Mouse (Mus musculus): ENCODE measurements around the gene Mab21l2. TPM values are rescaled to one million over a fixed set of nuclear protein-coding genes. Genes with fewer than 3 reads are reported as not detected.
A peak's percentile ranks its signal among the peaks of the same experiment; 100 is the strongest.

Gene Mab21l2
- polyA plus RNA-seq (2011; ENCODE audit: insufficient read length, low read depth, missing spikeins) = 8.4 and 25.5 TPM in 2 replicates

DNA sequence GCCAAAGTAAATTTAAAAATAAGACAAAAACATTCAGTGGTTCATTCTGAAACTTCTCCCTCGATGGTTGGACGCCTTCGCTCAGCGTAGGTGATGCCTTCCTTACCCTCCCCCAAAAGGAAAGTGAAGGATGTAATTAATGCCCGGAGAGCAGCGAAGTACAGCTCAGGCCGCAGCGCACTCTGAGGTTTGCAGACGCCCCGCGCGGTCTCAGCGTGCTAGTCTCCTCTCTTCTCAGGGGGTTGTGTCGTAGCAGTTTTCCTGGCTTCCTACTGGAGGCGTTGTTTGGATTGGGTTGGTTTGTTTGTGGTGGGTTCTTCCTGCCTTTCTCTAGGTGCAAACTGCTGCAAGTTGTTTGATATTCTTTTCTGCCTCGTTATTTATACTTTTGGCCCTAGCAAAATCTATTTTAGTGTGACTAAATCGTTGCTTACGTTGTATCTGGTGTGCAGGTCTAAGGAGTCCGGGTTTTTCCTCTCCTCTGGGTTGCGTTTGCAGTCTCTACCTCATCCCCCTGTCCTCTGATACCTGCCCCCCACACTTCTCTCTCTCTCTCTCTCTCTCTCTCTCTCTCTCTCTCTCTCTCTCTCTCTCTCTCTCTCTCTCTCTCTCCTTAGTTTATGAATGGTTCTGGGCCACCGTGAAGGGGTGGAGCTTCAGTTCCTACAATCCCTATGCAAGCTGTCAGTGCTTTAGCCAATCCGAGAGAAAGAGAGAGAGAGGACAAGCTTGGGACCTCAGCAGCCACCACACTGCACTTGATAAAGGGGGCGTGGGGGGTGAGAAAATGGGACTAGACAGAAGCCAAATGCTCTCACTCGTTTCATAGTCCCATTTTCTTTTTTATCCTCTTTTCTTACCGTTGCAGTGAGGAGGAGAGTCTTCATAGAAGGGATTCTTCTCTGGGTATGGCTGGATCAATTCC lies at the start of gene Mab21l2:
TSS of gene Mab21l2 (minus strand) at position 539 of the 925 bp plus-strand sequence.
- peak within 1 kb of the TSS; percentile 36 for H3K4me3 ChIP-seq (ENCODE audit: insufficient read depth, low read length)
- H3K27ac ChIP-seq (ENCODE audit: insufficient read depth, low read length) = peak within 1 kb of the TSS; percentile 55
- no peaks in the 10 kb centered on the region for H3K4me1 ChIP-seq (ENCODE audit: control insufficient read depth, insufficient read depth, low read length)
- no peak for TF ChIP-seq CTCF (IDR thresholded peaks at IDR 0.05; ENCODE audit: borderline replicate concordance, insufficient read depth, low read length)
- peak; percentile 67 for TF ChIP-seq POLR2A (IDR thresholded peaks at IDR 0.05; ENCODE audit: low read depth, low read length)

DNA sequence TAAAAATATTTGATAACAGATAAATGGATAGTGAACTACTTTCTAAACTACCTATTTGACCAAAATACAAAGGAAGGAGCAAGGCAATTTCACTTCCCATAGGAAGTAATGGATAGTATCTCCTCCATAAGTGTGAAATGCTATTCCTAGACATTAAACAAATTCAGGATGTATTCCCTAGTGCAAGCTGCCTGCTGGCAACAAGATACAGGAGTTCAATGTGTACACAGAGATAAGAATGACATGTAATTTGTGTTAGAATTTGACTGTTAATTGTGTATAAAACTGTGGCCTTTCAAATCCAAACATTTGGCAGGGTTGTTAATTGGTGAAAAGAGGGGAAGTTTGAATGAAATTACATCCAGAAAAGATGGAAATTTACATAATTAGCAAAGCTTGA lies 26.9 kb upstream of the Mab21l2 start:
- no peaks in the 10 kb centered on the region for H3K4me1 ChIP-seq (ENCODE audit: control insufficient read depth, insufficient read depth, low read length)
- TF ChIP-seq POLR2A (IDR thresholded peaks at IDR 0.05; ENCODE audit: low read depth, low read length) (no peak), CTCF (IDR thresholded peaks at IDR 0.05; ENCODE audit: borderline replicate concordance, insufficient read depth, low read length) (no peak)
- H3K4me3 ChIP-seq (ENCODE audit: insufficient read depth, low read length) = no peak overlapping the region
- no peak overlapping the region for H3K27ac ChIP-seq (ENCODE audit: insufficient read depth, low read length)

DNA sequence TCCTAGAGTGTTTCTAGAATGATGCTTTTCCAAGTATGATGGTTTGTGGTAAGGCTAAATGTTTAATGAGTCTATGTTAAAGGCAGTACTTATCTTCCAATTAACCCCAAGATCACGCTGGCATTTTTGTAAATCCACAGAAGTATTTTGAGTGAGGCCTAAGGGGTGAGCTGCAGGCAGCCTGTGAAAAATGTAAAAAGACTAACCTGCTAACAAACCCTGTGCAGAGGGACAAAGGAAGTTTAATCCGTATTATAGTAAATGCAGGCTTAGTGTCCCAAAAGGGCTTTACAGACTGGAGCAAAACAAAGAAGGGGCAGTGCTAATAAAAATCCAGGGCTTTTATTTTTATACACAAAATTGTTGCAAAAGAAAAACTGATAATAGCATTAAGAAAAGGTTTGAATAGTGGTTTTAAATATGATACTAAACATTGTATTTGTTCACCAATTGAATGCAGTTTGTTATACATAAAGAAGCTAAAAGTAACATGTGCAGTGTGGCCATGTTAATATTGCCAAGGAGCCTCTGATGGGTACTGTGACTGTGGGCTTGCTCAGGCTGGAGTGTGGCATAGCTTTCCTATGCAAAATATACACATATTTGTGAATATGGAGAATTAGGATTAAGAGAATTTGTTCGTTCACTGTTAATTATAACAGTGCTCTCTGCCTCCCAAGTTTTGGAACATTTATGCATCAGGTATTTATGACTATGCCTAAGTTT lies 24.3 kb upstream of the Mab21l2 start:
- H3K4me1 ChIP-seq (ENCODE audit: control insufficient read depth, insufficient read depth, low read length) = no peaks in the 10 kb centered on the region
- TF ChIP-seq CTCF (IDR thresholded peaks at IDR 0.05; ENCODE audit: borderline replicate concordance, insufficient read depth, low read length) (no peak), POLR2A (IDR thresholded peaks at IDR 0.05; ENCODE audit: low read depth, low read length) (no peak)
- no peak overlapping the region for H3K27ac ChIP-seq (ENCODE audit: insufficient read depth, low read length)
- no peak overlapping the region for H3K4me3 ChIP-seq (ENCODE audit: insufficient read depth, low read length)

DNA sequence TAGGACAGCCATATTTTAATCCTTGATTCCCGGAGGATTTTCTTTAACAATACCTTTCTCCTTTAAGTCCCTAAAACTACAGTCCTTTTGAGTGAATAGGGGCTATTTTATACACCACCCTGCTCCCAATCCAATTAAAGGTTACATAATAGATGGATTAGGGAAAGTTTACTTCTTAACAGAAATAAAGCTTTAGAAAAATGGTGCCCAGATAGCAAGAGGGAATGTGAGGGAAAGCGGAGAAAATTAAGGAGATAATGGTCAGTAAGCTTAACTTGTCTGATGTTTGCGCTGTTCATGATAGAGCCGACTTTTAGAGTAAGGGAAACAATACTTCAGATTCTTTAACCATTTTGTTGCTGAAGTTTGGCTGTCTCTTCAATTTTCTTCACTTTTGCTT lies 23.1 kb upstream of the Mab21l2 start:
- H3K27ac ChIP-seq (ENCODE audit: insufficient read depth, low read length) = no peak overlapping the region
- no peaks in the 10 kb centered on the region for H3K4me1 ChIP-seq (ENCODE audit: control insufficient read depth, insufficient read depth, low read length)
- TF ChIP-seq CTCF (IDR thresholded peaks at IDR 0.05; ENCODE audit: borderline replicate concordance, insufficient read depth, low read length) (no peak), POLR2A (IDR thresholded peaks at IDR 0.05; ENCODE audit: low read depth, low read length) (no peak)
- H3K4me3 ChIP-seq (ENCODE audit: insufficient read depth, low read length) = no peak overlapping the region

DNA sequence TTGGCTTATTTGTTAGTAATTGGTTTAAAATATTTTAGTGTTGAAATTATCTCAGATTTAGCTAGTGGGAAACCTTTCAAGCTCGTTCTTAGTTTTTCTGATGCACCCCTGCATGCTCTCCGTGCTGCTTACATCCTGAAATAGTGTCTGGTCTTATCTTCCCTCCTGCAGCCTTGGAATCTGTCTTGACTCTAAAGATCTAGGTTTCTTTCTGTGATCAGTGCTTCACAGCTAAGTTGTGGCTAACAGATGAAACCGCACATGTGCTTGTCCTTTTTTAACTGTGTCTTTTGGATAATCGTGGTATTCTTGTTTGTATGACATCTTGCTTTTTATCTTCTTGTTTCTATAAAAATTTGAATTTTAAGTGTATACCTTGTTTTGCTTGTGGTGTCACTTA lies 18.9 kb upstream of the Mab21l2 start:
- TF ChIP-seq CTCF (IDR thresholded peaks at IDR 0.05; ENCODE audit: borderline replicate concordance, insufficient read depth, low read length) (no peak), POLR2A (IDR thresholded peaks at IDR 0.05; ENCODE audit: low read depth, low read length) (no peak)
- H3K27ac ChIP-seq (ENCODE audit: insufficient read depth, low read length) = no peak overlapping the region

DNA sequence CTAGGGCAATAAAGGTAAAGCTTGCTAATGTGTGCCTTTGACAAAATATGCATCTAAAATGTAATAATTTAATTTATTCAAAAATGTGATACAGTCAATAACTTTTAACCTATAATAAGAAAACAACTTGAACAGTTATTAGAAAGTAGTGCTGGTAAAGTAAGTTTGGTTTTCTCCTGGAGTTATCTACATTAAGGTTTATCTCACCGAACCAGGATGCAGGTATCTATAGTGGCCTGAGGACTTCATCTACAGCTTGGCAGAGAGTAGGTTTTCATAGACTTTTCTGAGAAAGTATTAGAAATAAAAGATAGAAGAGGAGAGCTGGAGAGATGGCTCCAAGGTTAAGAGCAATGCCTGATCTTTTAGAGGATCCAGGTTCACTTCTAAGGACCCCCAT lies 13.0 kb upstream of the Mab21l2 start:
- Histone ChIP-seq H3K27ac (ENCODE audit: insufficient read depth, low read length) (no peak overlapping the region), H3K4me1 (ENCODE audit: control insufficient read depth, insufficient read depth, low read length) (no peaks in the 10 kb centered on the region), H3K4me3 (ENCODE audit: insufficient read depth, low read length) (no peak overlapping the region)
- TF ChIP-seq CTCF (IDR thresholded peaks at IDR 0.05; ENCODE audit: borderline replicate concordance, insufficient read depth, low read length) = no peak
- TF ChIP-seq POLR2A (IDR thresholded peaks at IDR 0.05; ENCODE audit: low read depth, low read length) = no peak

More for the DNA sequence above, 18.9 kb upstream of the Mab21l2 start:
- H3K4me1 ChIP-seq (ENCODE audit: control insufficient read depth, insufficient read depth, low read length) = no peaks in the 10 kb centered on the region
- H3K4me3 ChIP-seq (ENCODE audit: insufficient read depth, low read length) = no peak overlapping the region

DNA sequence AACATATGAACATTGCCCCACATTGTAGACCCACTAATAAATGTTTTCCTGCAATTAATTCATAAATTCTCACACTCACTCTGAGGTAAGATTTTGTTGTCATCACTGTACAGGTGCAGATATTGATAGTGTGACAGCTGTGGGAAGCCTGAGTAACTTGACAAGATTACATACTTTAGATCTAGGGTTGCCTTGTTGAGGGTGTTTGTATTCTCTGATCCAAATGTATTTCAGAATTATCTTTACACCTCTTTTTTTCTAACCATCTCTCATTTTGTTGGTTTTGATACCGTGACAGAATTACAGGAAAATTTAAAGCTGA lies 12.6 kb upstream of the Mab21l2 start:
- H3K27ac ChIP-seq (ENCODE audit: insufficient read depth, low read length) = no peak overlapping the region
- no peaks in the 10 kb centered on the region for H3K4me1 ChIP-seq (ENCODE audit: control insufficient read depth, insufficient read depth, low read length)
- no peak for TF ChIP-seq CTCF (IDR thresholded peaks at IDR 0.05; ENCODE audit: borderline replicate concordance, insufficient read depth, low read length)
- TF ChIP-seq POLR2A (IDR thresholded peaks at IDR 0.05; ENCODE audit: low read depth, low read length) = no peak
- no peak overlapping the region for H3K4me3 ChIP-seq (ENCODE audit: insufficient read depth, low read length)

DNA sequence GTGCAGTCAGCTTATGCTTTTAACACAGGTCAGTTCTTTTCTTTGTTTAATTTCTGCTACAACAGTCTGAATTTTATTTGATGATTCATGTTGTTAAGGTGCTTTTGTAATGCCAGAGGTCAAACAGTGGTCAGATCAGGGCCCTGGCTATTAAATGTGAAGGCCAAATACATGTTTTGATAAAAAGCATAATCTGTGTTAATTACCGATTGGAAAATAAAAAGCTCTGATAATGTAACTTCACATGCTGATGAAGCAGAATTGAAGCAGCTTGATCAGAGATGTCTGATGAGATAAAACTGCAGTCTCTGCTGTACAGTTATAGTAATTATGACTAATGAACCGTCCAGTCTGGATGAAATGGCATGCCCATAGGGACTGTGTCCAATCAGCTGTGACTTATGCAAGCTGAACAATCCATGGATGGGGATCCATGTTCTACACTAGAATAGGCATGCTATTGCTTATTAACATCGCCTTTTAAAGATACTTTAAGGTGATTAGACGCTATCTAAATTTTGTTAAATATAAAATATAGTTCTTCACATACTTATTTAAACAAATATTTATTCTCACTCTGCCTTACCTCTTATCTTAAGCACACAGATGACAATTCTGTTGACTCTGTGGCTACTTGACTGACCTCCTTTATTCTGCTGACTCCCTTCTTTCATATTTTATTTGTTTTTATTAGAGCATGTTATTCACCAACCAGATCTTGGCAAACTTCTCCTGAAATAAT lies 12.0 kb upstream of the Mab21l2 start:
- Histone ChIP-seq H3K27ac (ENCODE audit: insufficient read depth, low read length) (no peak overlapping the region), H3K4me1 (ENCODE audit: control insufficient read depth, insufficient read depth, low read length) (no peaks in the 10 kb centered on the region), H3K4me3 (ENCODE audit: insufficient read depth, low read length) (no peak overlapping the region)
- TF ChIP-seq CTCF (IDR thresholded peaks at IDR 0.05; ENCODE audit: borderline replicate concordance, insufficient read depth, low read length) (no peak), POLR2A (IDR thresholded peaks at IDR 0.05; ENCODE audit: low read depth, low read length) (no peak)

DNA sequence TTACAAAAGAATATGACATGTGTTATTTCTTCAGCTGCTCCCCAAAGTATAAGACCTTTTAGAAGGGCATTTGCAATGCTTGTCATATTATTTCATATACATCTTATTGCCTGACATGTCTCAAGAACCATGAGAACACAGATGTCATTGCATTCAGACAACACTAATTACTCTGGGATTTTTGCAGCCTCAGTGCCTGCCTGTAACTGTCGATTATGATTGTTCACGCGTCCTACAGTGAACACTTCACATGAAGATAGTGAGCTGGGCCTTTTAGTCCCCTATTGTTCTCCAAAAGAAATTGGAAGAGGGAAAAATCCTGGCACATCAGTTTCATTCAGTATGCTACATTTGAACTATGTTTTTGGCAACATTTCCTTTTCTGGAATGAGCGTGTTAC lies 11.2 kb upstream of the Mab21l2 start:
- Histone ChIP-seq H3K4me3 (ENCODE audit: insufficient read depth, low read length) (no peak overlapping the region), H3K27ac (ENCODE audit: insufficient read depth, low read length) (no peak overlapping the region), H3K4me1 (ENCODE audit: control insufficient read depth, insufficient read depth, low read length) (no peaks in the 10 kb centered on the region)
- TF ChIP-seq CTCF (IDR thresholded peaks at IDR 0.05; ENCODE audit: borderline replicate concordance, insufficient read depth, low read length) (no peak), POLR2A (IDR thresholded peaks at IDR 0.05; ENCODE audit: low read depth, low read length) (no peak)
